Comparison of ENCODE assay signal across 13 mouse cellular contexts in the genomic region with DNA sequence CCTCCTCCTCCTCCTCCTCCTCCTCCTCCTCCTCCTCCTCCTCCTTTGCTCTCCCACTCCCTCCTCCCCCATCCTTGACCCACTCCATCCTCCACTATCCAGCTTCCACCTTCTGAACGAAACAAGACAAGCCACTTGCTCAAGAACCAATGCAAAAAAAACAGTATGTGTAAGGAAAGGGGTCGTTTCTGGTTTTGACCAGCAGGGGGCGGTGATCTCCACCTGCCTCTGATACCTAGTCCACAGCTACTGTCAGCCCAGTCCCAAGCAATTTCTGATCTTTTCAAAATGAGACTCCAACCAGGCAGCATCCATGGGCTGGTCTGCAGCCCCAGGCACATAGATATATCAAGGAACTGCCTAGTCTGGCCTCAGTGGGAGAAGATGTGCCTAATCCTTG. TPM values are rescaled to one million over a fixed set of nuclear protein-coding genes. Genes with fewer than 3 reads are reported as not detected.
DNase-seq lines count a peak whose midpoint lies in the region; TF ChIP-seq lines count a peak whose summit lies in the region.
"Had no signal": no experiment of that assay in that cellular context is flagged by ENCODE, and none has a peak within 500 bp of the region (broad histone marks: within the 10 kb centered on the region; RNA-seq: fewer than 3 reads in every experiment).

No protein-coding gene starts in this region.

- TF ChIP-seq CTCF in cortical plate, adult 2 months (IDR thresholded peaks at IDR 0.05; ENCODE audit: extremely low read depth, insufficient read depth, low read length) = 0 out of 2 replicates have a peak, but pooled peaks have one; percentile 14

- H3K27ac ChIP-seq in cortical plate, adult 2 months (ENCODE audit: insufficient read depth, low read length) = no peak overlapping the region
- H3K27ac ChIP-seq: kidney, embryonic 15.5 days; macrophage had no signal

- peak; percentile 18 for DNase-seq in embryo, embryonic 9.5 days (ENCODE audit: extremely low spot score)
- no peak for DNase-seq in embryo, embryonic 11 days
- peak; percentile 46 for DNase-seq in left cerebral cortex, postnatal 4 days
- no peak for DNase-seq in left cerebral cortex, postnatal 14 days (ENCODE audit: low spot score in 2 of 2)
- peak; percentile 72 for DNase-seq in ES-CJ7 (ENCODE audit: low read depth, low spot score)
- DNase-seq in urinary bladder, postnatal 4 days (ENCODE audit: low spot score in 2 of 2) = no peak
- DNase-seq in heart, postnatal 10 days = no peak
- DNase-seq: cerebellum, adult 11-12 months; gastrocnemius, postnatal 14 days; right cerebral cortex, adult 18-20 months had no signal

- no peak for TF ChIP-seq POLR2A in cortical plate, adult 2 months (IDR thresholded peaks at IDR 0.05; ENCODE audit: extremely low read depth, insufficient read depth, low read length)

- intact Hi-C loops in left cerebral cortex, postnatal 4 days (cut with DNase I) = no loop called here
- intact Hi-C loops in left cerebral cortex, postnatal 14 days (cut with DNase I) = no loop called here
- intact Hi-C loops in heart, postnatal 10 days (cut with DNase I) = no loop called here

- no peaks in the 10 kb centered on the region for H3K4me1 ChIP-seq in cortical plate, adult 2 months (ENCODE audit: control insufficient read depth, insufficient read depth, low read length)
- H3K4me1 ChIP-seq: kidney, embryonic 15.5 days had no signal

- H3K4me3 ChIP-seq in cortical plate, adult 2 months (ENCODE audit: insufficient read depth, low read length) = no peak overlapping the region
- H3K4me3 ChIP-seq: kidney, embryonic 15.5 days had no signal

RNA-seq across cellular contexts. Expression of gene Srrm4, which starts 53.1 kb away (rescaled TPM):
- 10 to 100 TPM; 45.3 to 53.8 TPM for total RNA-seq in left cerebral cortex, postnatal 4 days (2021)
- total RNA-seq in left cerebral cortex, postnatal 14 days (2021) = 10 to 100 TPM; 28.4 to 29.1 TPM
- 18.4 and 19.7 TPM in 2 replicates for polyA plus RNA-seq in cortical plate, adult 2 months (2012; rRNA removed)
- total RNA-seq in heart, postnatal 10 days (2021) = 1 to 10 TPM; 3.1 to 4.3 TPM
- polyA plus RNA-seq: macrophage had no signal

Comparison
In these comparisons a context has a peak if more than half of its experiments do, and no peak if none do; other contexts are left out.
1. DNase-seq: peak in embryo, embryonic 9.5 days (single experiment), left cerebral cortex, postnatal 4 days (single experiment) and ES-CJ7 (single experiment); none in embryo, embryonic 11 days (single experiment), left cerebral cortex, postnatal 14 days (0 of 2), urinary bladder, postnatal 4 days (0 of 2) and heart, postnatal 10 days (0 of 2).
2. RNA of gene Srrm4, which starts 53.1 kb away (total RNA-seq): 45.3 to 53.8 TPM in left cerebral cortex, postnatal 4 days and 28.4 to 29.1 TPM in left cerebral cortex, postnatal 14 days; 3.1 to 4.3 TPM in heart, postnatal 10 days; every median in the first group is over 4 times any median in the second.